Mouse (Mus musculus) megakaryocyte, embryonic 14.5 days (primary cell): ENCODE measurements around the gene Gm13691.

ENCODE experiments used
- FLI1 ChIP-seq: IDR thresholded peaks from 2 replicates; pipeline ENCODE4 v1.6.1; 2012; ENCODE audit warnings: low read length, inconsistent platforms, mixed read lengths
- GATA1 ChIP-seq: IDR thresholded peaks from 3 replicates; pipeline ENCODE4 v1.6.1; 2012; ENCODE audit warnings: mixed read lengths, low read length, inconsistent platforms, borderline replicate concordance

- no peak for TF ChIP-seq GATA1
- no peak for TF ChIP-seq FLI1
These were observed 24.2 kb downstream of the Gm13691 start for GRCm38 (mm10) chr2:84014572-84014971.
